Mouse (Mus musculus): Measurements from ENCODE around the gene Dhrs9. TPM values are rescaled to one million over a fixed set of nuclear protein-coding genes. Genes with fewer than 3 reads are reported as not detected.

The Dhrs9 gene
- polyA plus RNA-seq, 2 experiments = 0.10 TPM

DNA sequence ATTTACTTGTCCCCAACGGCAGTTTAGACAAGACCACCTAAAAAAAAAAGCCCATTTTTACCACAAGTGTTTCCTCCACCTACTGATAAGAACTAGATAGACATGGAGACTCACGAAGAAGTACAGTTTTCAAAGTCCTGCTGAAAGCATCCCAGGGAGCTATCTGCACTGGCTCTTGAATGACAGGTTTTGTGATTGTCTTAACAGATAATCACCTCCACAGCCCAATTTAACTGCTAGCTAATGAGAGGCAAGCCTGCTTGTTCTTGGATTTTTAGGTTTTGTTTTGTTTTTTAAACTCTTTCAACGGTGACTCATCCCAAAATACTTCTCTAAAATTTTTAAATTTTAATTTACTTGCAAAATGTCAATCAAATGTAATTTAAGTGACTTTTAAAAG is 61.4 kb downstream of the Dhrs9 start:
- no peak for ATAC-seq (ENCODE audit: low FRiP score, low read depth)
- no peak for DNase-seq (ENCODE audit: low spot score)
- Histone ChIP-seq H3K4me3 (replicated peaks; ENCODE audit: low read length) (no peak overlapping the region), H3K36me3 (ENCODE audit: control insufficient read depth, insufficient read depth, low read length) (no peaks in the 10 kb centered on the region), H3K27ac (replicated peaks; ENCODE audit: low read depth, low read length) (no peak overlapping the region), H3K27me3 (ENCODE audit: control insufficient read depth, insufficient read depth, low read length) (no peaks in the 10 kb centered on the region), H3K4me1 (ENCODE audit: control insufficient read depth, insufficient read depth, low read length) (no peaks in the 10 kb centered on the region), H3K4me2 (replicated peaks; ENCODE audit: low read depth, low read length, severe bottlenecking) (no peak overlapping the region), H3K9ac (ENCODE audit: low read depth, low read length, severe bottlenecking) (no peak overlapping the region), H3K9me3 (ENCODE audit: control insufficient read depth, low read length) (no peaks in the 10 kb centered on the region)
- whole genome bisulfite sequencing = 64% methylated on average over 3 of the region's 3 CpGs
- no peak for TF ChIP-seq POLR2A (IDR thresholded peaks at IDR 0.05; ENCODE audit: borderline replicate concordance, extremely low read depth, insufficient read depth, insufficient read length)

DNA sequence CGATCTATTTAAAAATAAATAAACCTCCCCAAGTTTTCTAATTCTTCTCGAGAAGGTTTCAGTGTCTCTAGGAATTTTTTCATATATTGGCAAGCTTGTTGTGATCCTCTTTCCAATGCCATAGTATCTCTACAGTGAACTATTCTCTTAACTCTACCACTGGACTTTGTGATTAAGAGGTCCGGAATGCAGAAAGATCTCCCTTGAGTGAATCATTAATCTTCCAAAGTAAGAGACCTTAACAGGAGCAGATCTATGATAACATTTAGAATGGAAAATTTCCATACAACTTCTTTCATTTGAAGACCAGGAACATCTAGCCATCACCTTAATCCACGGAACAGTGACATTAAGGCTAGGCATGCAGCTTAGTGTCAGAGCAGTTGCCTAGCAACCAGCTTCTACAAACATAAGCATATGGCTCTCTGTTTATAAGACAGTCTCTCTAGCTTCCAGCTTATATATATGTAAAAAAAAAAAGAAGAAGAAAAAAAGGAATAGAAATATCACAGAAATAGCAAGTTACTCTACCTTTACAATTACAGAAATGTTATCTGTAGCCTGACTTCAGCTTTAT is 65.7 kb downstream of the Dhrs9 start:
- Histone ChIP-seq H3K4me3 (replicated peaks; ENCODE audit: low read length) (no peak overlapping the region), H3K9me3 (ENCODE audit: control insufficient read depth, low read length) (no peaks in the 10 kb centered on the region), H3K36me3 (ENCODE audit: control insufficient read depth, insufficient read depth, low read length) (no peaks in the 10 kb centered on the region), H3K27ac (replicated peaks; ENCODE audit: low read depth, low read length) (no peak overlapping the region), H3K4me1 (ENCODE audit: control insufficient read depth, insufficient read depth, low read length) (no peaks in the 10 kb centered on the region), H3K27me3 (ENCODE audit: control insufficient read depth, insufficient read depth, low read length) (no peaks in the 10 kb centered on the region), H3K9ac (ENCODE audit: low read depth, low read length, severe bottlenecking) (no peak overlapping the region), H3K4me2 (replicated peaks; ENCODE audit: low read depth, low read length, severe bottlenecking) (no peak overlapping the region)
- ATAC-seq (ENCODE audit: low FRiP score, low read depth) (no peak), DNase-seq (ENCODE audit: low spot score) (peak; percentile 11)
- no peak for TF ChIP-seq POLR2A (IDR thresholded peaks at IDR 0.05; ENCODE audit: borderline replicate concordance, extremely low read depth, insufficient read depth, insufficient read length)
- WGBS = 78% methylated on average over 4 of the region's 4 CpGs

DNA sequence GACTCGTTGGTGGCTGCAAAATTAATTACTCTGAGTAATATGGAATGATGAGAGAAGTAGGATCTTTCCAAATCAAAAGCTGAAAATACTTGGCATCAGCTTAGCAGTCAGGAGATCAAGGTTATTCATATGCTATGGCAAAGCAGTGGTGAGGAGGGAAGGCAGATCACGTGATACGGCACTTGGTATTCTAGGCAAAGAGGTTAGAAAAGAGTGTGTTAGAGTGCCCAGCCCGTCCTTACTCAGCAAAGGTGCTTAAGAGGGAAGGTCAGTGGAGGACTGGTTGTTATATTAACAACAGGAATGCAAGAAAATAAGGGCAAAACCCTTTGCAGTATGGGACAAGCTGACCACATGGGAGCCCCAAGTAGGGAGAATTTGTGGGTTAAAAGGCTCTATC is 68.3 kb downstream of the Dhrs9 start:
- TF ChIP-seq POLR2A (IDR thresholded peaks at IDR 0.05; ENCODE audit: borderline replicate concordance, extremely low read depth, insufficient read depth, insufficient read length) = no peak
- WGBS = 81% methylated on average over 4 of the region's 4 CpGs

DNA sequence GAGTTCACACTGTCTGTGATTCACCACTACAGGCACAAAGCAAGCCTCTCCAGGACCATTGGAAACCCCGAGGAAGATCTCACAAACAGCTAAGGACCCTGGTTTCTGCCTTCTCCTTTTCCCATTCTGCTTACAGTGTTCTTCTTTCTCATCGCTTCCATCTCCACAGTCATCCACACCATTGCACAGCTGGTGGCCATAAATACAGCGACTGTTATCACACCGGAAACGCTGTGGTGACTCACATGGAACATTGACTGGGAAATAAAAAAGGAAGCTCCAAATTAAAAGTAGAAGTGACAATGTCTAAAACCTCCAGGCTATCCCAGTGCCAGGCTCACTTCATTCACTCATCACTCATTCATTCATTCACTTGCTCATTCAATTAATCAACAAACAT is 70.9 kb downstream of the Dhrs9 start:
- DNase-seq (ENCODE audit: low spot score) (no peak), ATAC-seq (ENCODE audit: low FRiP score, low read depth) (no peak)
- H3K4me3 ChIP-seq (replicated peaks; ENCODE audit: low read length) = no peak overlapping the region
- no peaks in the 10 kb centered on the region for H3K36me3 ChIP-seq (ENCODE audit: control insufficient read depth, insufficient read depth, low read length)
- no peaks in the 10 kb centered on the region for H3K9me3 ChIP-seq (ENCODE audit: control insufficient read depth, low read length)
- 85% methylated on average over 5 of the region's 5 CpGs for WGBS
- no peak overlapping the region for H3K4me2 ChIP-seq (replicated peaks; ENCODE audit: low read depth, low read length, severe bottlenecking)
- no peak overlapping the region for H3K9ac ChIP-seq (ENCODE audit: low read depth, low read length, severe bottlenecking)
- no peaks in the 10 kb centered on the region for H3K4me1 ChIP-seq (ENCODE audit: control insufficient read depth, insufficient read depth, low read length)
- H3K27me3 ChIP-seq (ENCODE audit: control insufficient read depth, insufficient read depth, low read length) = no peaks in the 10 kb centered on the region
- no peak overlapping the region for H3K27ac ChIP-seq (replicated peaks; ENCODE audit: low read depth, low read length)
- TF ChIP-seq POLR2A (IDR thresholded peaks at IDR 0.05; ENCODE audit: borderline replicate concordance, extremely low read depth, insufficient read depth, insufficient read length) = no peak

More for the DNA sequence above, 68.3 kb downstream of the Dhrs9 start:
- H3K27ac ChIP-seq (replicated peaks; ENCODE audit: low read depth, low read length) = no peak overlapping the region
- H3K4me2 ChIP-seq (replicated peaks; ENCODE audit: low read depth, low read length, severe bottlenecking) = no peak overlapping the region
- H3K27me3 ChIP-seq (ENCODE audit: control insufficient read depth, insufficient read depth, low read length) = no peaks in the 10 kb centered on the region
- DNase-seq (ENCODE audit: low spot score) = no peak
- H3K9ac ChIP-seq (ENCODE audit: low read depth, low read length, severe bottlenecking) = no peak overlapping the region
- no peaks in the 10 kb centered on the region for H3K4me1 ChIP-seq (ENCODE audit: control insufficient read depth, insufficient read depth, low read length)
- H3K4me3 ChIP-seq (replicated peaks; ENCODE audit: low read length) = no peak overlapping the region
- no peak for ATAC-seq (ENCODE audit: low FRiP score, low read depth)
- H3K9me3 ChIP-seq (ENCODE audit: control insufficient read depth, low read length) = no peaks in the 10 kb centered on the region
- no peaks in the 10 kb centered on the region for H3K36me3 ChIP-seq (ENCODE audit: control insufficient read depth, insufficient read depth, low read length)

Other genes with a start within 250 kb of the Dhrs9 start
- 0.45 TPM in 2 replicates for gene Nostrin, start 244.6 kb upstream of the Dhrs9 start, polyA plus RNA-seq (2012; rRNA removed)
- gene Nostrin, start 244.6 kb upstream of the Dhrs9 start, polyA plus RNA-seq (2014; fragmentation: Nextera tagmentation; extraction: Ambion mirVana) = 0.80 and 1.2 TPM in 2 replicates
- gene Spc25, start 174.3 kb upstream of the Dhrs9 start, polyA plus RNA-seq (2012; rRNA removed) = 38.1 and 58.4 TPM in 2 replicates
- 129 and 137 TPM in 2 replicates for gene Spc25, start 174.3 kb upstream of the Dhrs9 start, polyA plus RNA-seq (2014; fragmentation: Nextera tagmentation; extraction: Ambion mirVana)
- 0.06 and 0.10 TPM in 2 replicates for gene G6pc2, start 169.4 kb upstream of the Dhrs9 start, polyA plus RNA-seq (2012; rRNA removed)
- gene G6pc2, start 169.4 kb upstream of the Dhrs9 start, polyA plus RNA-seq (2014; fragmentation: Nextera tagmentation; extraction: Ambion mirVana) = 0.10 and 0.29 TPM in 2 replicates
- 0.01 TPM in 1 of 2 replicates, not detected in the other for gene Abcb11, start 37.8 kb upstream of the Dhrs9 start, polyA plus RNA-seq (2012; rRNA removed)
- gene Abcb11, start 37.8 kb upstream of the Dhrs9 start, polyA plus RNA-seq (2014; fragmentation: Nextera tagmentation; extraction: Ambion mirVana) = not detected in 2 replicates
- gene Lrp2, start 205.6 kb downstream of the Dhrs9 start, polyA plus RNA-seq (2012; rRNA removed) = 0.09 and 0.12 TPM in 2 replicates
- gene Lrp2, start 205.6 kb downstream of the Dhrs9 start, polyA plus RNA-seq (2014; fragmentation: Nextera tagmentation; extraction: Ambion mirVana) = 0.01 TPM in 1 of 2 replicates, not detected in the other

All from limb, embryonic 14.5 days (tissue).